Mouse (Mus musculus): ENCODE data around the gene Gm6525.

GRCm38 (mm10) chr3:84214501-84214900, 40.6 kb downstream of the Gm6525 start:
- TF ChIP-seq CTCF (IDR thresholded peaks at IDR 0.05; ENCODE audit: control insufficient read depth, insufficient read depth, insufficient replicate concordance, low read depth, low read length), result no peak
- TF ChIP-seq POLR2A (IDR thresholded peaks at IDR 0.05; ENCODE audit: control insufficient read depth, low read depth, low read length), result no peak
